Mouse (Mus musculus) thymus, postnatal 14 days (tissue): ENCODE measurements around the gene Cops3.
"Not testable (repeated sequence)": the region's sequence is repeated elsewhere in the genome, so short reads cannot be mapped to it uniquely, and the experiment has no call there.

Source experiments
- DNase-seq: peaks from one replicate; pipeline ENCODE4 v3.0.0; 2021

Cops3 gene

GRCm38 (mm10) chr11:59839459-59840126 lies at the start of gene Cops3:
Gene Cops3, minus strand, starts transcription at chr11:59839838.
- DNase-seq, result peak; percentile 97

GRCm38 (mm10) chr11:59888151-59888550 lies 48.5 kb upstream of the Cops3 start:
- no peak for DNase-seq

- DNase-seq, result no peak
These were observed 47.3 kb upstream of the Cops3 start for GRCm38 (mm10) chr11:59886952-59887351.

GRCm38 (mm10) chr11:59885217-59885986 lies 45.8 kb upstream of the Cops3 start:
- peak; percentile 53 for DNase-seq

- DNase-seq, result peak; percentile 64
These were observed 40.4 kb upstream of the Cops3 start for GRCm38 (mm10) chr11:59880031-59880430.

- no peak for DNase-seq
These were observed 32.5 kb upstream of the Cops3 start for GRCm38 (mm10) chr11:59872124-59872523.

- no peak for DNase-seq
These were observed 24.7 kb upstream of the Cops3 start for GRCm38 (mm10) chr11:59864316-59864715.

- no peak for DNase-seq
These were observed 20.8 kb upstream of the Cops3 start for GRCm38 (mm10) chr11:59860467-59860866.

- no peak for DNase-seq
These were observed 13.2 kb upstream of the Cops3 start for GRCm38 (mm10) chr11:59852865-59853264.

GRCm38 (mm10) chr11:59847891-59848884 lies 8.6 kb upstream of the Cops3 start:
- DNase-seq, result peak; percentile 73

GRCm38 (mm10) chr11:59847131-59847530 lies 7.5 kb upstream of the Cops3 start:
- peak; percentile 72 for DNase-seq

- DNase-seq, result no peak
These were observed 6.7 kb upstream of the Cops3 start for GRCm38 (mm10) chr11:59846311-59846710.

- DNase-seq, result peak; percentile 96
These were observed 605 bp downstream of the Cops3 start, which contains the start of gene Nt5m for GRCm38 (mm10) chr11:59839008-59839458. Gene Nt5m, plus strand, starts transcription at chr11:59839447.

GRCm38 (mm10) chr11:59838426-59838825 lies 1.2 kb downstream of the Cops3 start:
- DNase-seq, result no peak

GRCm38 (mm10) chr11:59837789-59838188 lies 1.8 kb downstream of the Cops3 start:
- DNase-seq, result not testable (repeated sequence)

GRCm38 (mm10) chr11:59821625-59822024 lies 18.0 kb downstream of the Cops3 start:
- DNase-seq, result no peak

- no peak for DNase-seq
These were observed 21.7 kb downstream of the Cops3 start for GRCm38 (mm10) chr11:59817916-59818315.

- DNase-seq, result no peak
These were observed 24.1 kb downstream of the Cops3 start for GRCm38 (mm10) chr11:59815482-59816065.

GRCm38 (mm10) chr11:59814936-59815335 lies 24.7 kb downstream of the Cops3 start:
- no peak for DNase-seq

GRCm38 (mm10) chr11:59814311-59814710 lies 25.3 kb downstream of the Cops3 start:
- no peak for DNase-seq

- no peak for DNase-seq
These were observed 26.4 kb downstream of the Cops3 start for GRCm38 (mm10) chr11:59813276-59813675.

GRCm38 (mm10) chr11:59811211-59811610 lies 28.4 kb downstream of the Cops3 start:
- no peak for DNase-seq
